Mouse (Mus musculus): ENCODE data around the gene Krtap31-1. TPM values are rescaled to one million over a fixed set of nuclear protein-coding genes. Genes with fewer than 3 reads are reported as not detected.
"Not testable (repeated sequence)": the region's sequence is repeated elsewhere in the genome, so short reads cannot be mapped to it uniquely, and the experiment has no call there.

Gene Krtap31-1
- polyA plus RNA-seq (2014; fragmentation: Nextera tagmentation; extraction: Ambion mirVana): not detected in 2 replicates

DNA sequence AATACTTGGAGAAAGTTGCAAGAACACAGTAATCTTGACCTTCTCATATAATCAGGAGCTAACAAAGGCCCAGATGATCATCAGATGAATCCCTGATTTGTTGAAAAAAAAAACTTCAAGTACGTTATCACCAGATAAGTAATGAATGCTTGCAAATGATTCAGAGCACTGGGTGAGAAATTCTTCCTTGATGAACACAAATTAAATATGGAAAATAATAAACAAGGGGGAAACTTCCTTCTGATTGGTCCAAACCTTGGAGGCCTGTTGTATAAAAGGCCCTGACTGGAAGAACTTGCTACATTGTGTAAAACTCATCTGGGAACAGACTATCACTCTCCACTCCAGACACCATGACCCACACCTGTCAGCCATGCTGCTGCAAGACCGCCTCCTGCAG, at the start of gene Krtap31-1:
Krtap31-1 (plus strand) TSS at position 301 of the 400 bp plus-strand sequence.
- DNase-seq (ENCODE audit: low spot score): no peak
- no peak for ATAC-seq (replicated peaks; ENCODE audit: low FRiP score)

DNA sequence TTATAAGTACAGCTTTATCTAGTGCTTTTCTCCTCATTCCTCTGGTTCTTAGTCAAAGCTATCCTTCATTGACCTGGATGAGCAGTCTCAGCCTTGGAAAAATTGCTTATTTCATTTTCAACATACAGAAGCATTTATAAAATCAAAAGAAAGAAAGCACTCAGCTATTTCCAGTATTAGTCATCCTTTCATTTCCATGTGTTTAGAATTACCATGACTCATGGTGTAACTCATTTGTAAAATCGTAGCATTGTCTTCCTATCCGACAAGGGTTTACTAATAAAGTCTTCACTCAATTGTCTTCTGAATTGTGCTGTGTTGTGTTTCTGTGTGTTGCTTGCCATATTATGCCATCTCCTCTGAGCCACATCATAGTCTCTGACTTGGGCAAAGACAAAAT, 49.0 kb upstream of the Krtap31-1 start:
- no peaks in the 10 kb centered on the region for H3K9me3 ChIP-seq (ENCODE audit: control insufficient read depth, low read length)
- H3K27ac ChIP-seq (ENCODE audit: low read depth, low read length): no peak overlapping the region
- no peaks in the 10 kb centered on the region for H3K4me1 ChIP-seq (replicated peaks; ENCODE audit: control insufficient read depth, insufficient read depth, low read length)
- DNase-seq (ENCODE audit: low spot score): no peak
- no peaks in the 10 kb centered on the region for H3K27me3 ChIP-seq (ENCODE audit: control insufficient read depth, insufficient read depth, low read length)
- no peaks in the 10 kb centered on the region for H3K36me3 ChIP-seq (ENCODE audit: control insufficient read depth, insufficient read depth, low read length)
- no peak overlapping the region for H3K9ac ChIP-seq (ENCODE audit: low read length)
- H3K4me3 ChIP-seq (ENCODE audit: low read depth, low read length): no peak overlapping the region
- 83% methylated on average over 2 of the region's 2 CpGs for WGBS
- no peak overlapping the region for H3K4me2 ChIP-seq (ENCODE audit: low read depth, low read length, severe bottlenecking)
- no peak for ATAC-seq (replicated peaks; ENCODE audit: low FRiP score)

More for the DNA sequence above, at the start of gene Krtap31-1:
- WGBS: 87% methylated on average over 2 of the region's 2 CpGs
- Histone ChIP-seq H3K27ac (ENCODE audit: low read depth, low read length) (no peak within 1 kb of the TSS), H3K9ac (ENCODE audit: low read length) (no peak within 1 kb of the TSS), H3K9me3 (ENCODE audit: control insufficient read depth, low read length) (no peaks in the 10 kb centered on the region), H3K27me3 (ENCODE audit: control insufficient read depth, insufficient read depth, low read length) (no peaks in the 10 kb centered on the region), H3K4me2 (ENCODE audit: low read depth, low read length, severe bottlenecking) (no peak within 1 kb of the TSS), H3K4me3 (ENCODE audit: low read depth, low read length) (no peak within 1 kb of the TSS), H3K4me1 (replicated peaks; ENCODE audit: control insufficient read depth, insufficient read depth, low read length) (no peaks in the 10 kb centered on the region), H3K36me3 (ENCODE audit: control insufficient read depth, insufficient read depth, low read length) (no peaks in the 10 kb centered on the region)

DNA sequence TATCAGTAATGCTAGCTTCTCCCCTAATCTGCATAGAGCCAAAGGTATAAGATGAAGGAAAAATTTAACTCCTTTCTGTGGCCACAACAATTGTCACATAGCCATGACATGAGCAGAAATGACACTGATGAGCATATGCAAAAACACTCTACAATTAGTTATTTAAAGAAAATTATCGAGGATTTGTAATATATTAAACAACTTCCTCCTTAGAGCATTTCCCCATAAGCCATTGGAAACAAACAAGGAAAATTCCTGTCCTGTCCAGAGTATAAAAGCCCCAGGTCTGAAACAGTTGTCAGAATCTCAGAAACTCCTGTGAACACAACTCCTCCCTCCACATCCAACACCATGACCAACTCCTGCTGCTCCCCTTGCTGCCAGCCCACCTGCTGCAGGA, 43.5 kb upstream of the Krtap31-1 start, which contains the start of gene Gm11559:
Gm11559 (plus strand) TSS at position 301 of the 400 bp plus-strand sequence.
- H3K4me2 ChIP-seq (ENCODE audit: low read depth, low read length, severe bottlenecking); H3K27ac ChIP-seq (ENCODE audit: low read depth, low read length); H3K4me1 ChIP-seq (replicated peaks; ENCODE audit: control insufficient read depth, insufficient read depth, low read length); H3K9me3 ChIP-seq (ENCODE audit: control insufficient read depth, low read length); H3K36me3 ChIP-seq (ENCODE audit: control insufficient read depth, insufficient read depth, low read length); H3K9ac ChIP-seq (ENCODE audit: low read length); ATAC-seq (replicated peaks; ENCODE audit: low FRiP score); H3K27me3 ChIP-seq (ENCODE audit: control insufficient read depth, insufficient read depth, low read length); DNase-seq (ENCODE audit: low spot score); H3K4me3 ChIP-seq (ENCODE audit: low read depth, low read length): not testable (repeated sequence)
- WGBS: 73% methylated on average over 1 of the region's 1 CpGs

DNA sequence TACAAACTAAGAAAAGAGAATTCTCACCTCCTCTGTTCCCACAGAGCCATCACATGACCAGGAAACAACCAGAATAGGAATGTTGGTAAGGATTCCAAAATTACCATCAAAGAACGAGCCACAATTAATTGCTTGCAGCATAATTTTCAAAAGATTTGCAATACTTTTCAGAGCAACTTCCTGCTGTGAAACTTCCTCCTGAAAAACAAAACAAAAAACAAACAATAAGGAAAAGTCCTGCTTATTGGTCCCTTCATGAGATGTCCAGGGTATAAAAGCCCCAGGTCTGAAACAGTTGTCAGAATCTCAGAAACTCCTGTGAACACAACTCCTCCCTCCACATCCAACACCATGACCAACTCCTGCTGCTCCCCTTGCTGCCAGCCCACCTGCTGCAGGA, 34.6 kb upstream of the Krtap31-1 start, which contains the start of gene Krtap9-1:
Krtap9-1 (plus strand) TSS at position 301 of the 400 bp plus-strand sequence.
- H3K4me3 ChIP-seq (ENCODE audit: low read depth, low read length); H3K4me2 ChIP-seq (ENCODE audit: low read depth, low read length, severe bottlenecking); H3K9ac ChIP-seq (ENCODE audit: low read length); DNase-seq (ENCODE audit: low spot score); H3K27ac ChIP-seq (ENCODE audit: low read depth, low read length); H3K9me3 ChIP-seq (ENCODE audit: control insufficient read depth, low read length); H3K27me3 ChIP-seq (ENCODE audit: control insufficient read depth, insufficient read depth, low read length); H3K36me3 ChIP-seq (ENCODE audit: control insufficient read depth, insufficient read depth, low read length); H3K4me1 ChIP-seq (replicated peaks; ENCODE audit: control insufficient read depth, insufficient read depth, low read length); ATAC-seq (replicated peaks; ENCODE audit: low FRiP score): not testable (repeated sequence)
- 74% methylated on average over 1 of the region's 1 CpGs for WGBS

DNA sequence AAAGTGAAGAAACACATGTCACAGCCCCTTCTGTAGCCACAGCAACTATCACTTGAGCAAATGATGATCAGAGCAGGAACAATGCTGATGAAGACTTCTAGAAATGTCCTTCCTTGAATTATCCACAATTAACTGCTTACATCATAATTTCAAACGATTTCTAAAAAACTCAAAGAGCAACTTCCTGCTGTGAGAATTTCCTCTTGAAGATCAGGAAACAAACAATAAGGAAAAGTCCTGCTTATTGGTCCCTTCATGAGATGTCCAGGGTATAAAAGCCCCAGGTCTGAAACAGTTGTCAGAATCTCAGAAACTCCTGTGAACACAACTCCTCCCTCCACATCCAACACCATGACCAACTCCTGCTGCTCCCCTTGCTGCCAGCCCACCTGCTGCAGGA, 28.8 kb upstream of the Krtap31-1 start, which contains the start of gene Gm11567:
Gm11567 (plus strand) TSS at position 301 of the 400 bp plus-strand sequence.
- H3K27me3 ChIP-seq (ENCODE audit: control insufficient read depth, insufficient read depth, low read length); H3K36me3 ChIP-seq (ENCODE audit: control insufficient read depth, insufficient read depth, low read length); H3K27ac ChIP-seq (ENCODE audit: low read depth, low read length); DNase-seq (ENCODE audit: low spot score); H3K4me3 ChIP-seq (ENCODE audit: low read depth, low read length); H3K4me1 ChIP-seq (replicated peaks; ENCODE audit: control insufficient read depth, insufficient read depth, low read length); ATAC-seq (replicated peaks; ENCODE audit: low FRiP score); H3K9me3 ChIP-seq (ENCODE audit: control insufficient read depth, low read length); H3K9ac ChIP-seq (ENCODE audit: low read length); H3K4me2 ChIP-seq (ENCODE audit: low read depth, low read length, severe bottlenecking): not testable (repeated sequence)
- 50% methylated on average over 1 of the region's 1 CpGs for WGBS

DNA sequence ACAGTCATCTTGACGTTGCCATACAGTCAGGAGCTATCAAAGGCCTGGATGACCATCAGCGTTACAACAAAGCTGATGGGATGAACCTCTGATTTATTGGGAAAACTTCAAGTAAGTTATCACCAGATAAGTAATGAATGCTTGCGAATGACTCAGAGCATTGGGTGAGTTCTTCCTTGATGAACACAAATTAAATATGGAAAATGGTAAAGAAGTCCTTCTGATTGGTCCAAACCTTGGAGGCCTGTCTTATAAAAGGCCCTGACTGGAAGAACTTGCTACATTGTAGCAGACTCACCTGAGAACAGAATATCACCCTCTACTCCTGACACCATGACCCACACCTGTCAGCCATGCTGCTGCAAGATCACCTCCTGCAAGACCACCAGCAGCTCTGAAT, 6.7 kb downstream of the Krtap31-1 start, which contains the start of gene Gm11565:
Gm11565 (plus strand) TSS at position 301 of the 400 bp plus-strand sequence.
- no peaks in the 10 kb centered on the region for H3K36me3 ChIP-seq (ENCODE audit: control insufficient read depth, insufficient read depth, low read length)
- 91% methylated on average over 3 of the region's 3 CpGs for WGBS
- no peak within 1 kb of the TSS for H3K4me3 ChIP-seq (ENCODE audit: low read depth, low read length)
- ATAC-seq (replicated peaks; ENCODE audit: low FRiP score) (no peak), DNase-seq (ENCODE audit: low spot score) (no peak)
- H3K9me3 ChIP-seq (ENCODE audit: control insufficient read depth, low read length): no peaks in the 10 kb centered on the region
- no peaks in the 10 kb centered on the region for H3K27me3 ChIP-seq (ENCODE audit: control insufficient read depth, insufficient read depth, low read length)
- H3K9ac ChIP-seq (ENCODE audit: low read length): no peak within 1 kb of the TSS
- no peak within 1 kb of the TSS for H3K27ac ChIP-seq (ENCODE audit: low read depth, low read length)
- H3K4me1 ChIP-seq (replicated peaks; ENCODE audit: control insufficient read depth, insufficient read depth, low read length): no peaks in the 10 kb centered on the region
- H3K4me2 ChIP-seq (ENCODE audit: low read depth, low read length, severe bottlenecking): no peak within 1 kb of the TSS

DNA sequence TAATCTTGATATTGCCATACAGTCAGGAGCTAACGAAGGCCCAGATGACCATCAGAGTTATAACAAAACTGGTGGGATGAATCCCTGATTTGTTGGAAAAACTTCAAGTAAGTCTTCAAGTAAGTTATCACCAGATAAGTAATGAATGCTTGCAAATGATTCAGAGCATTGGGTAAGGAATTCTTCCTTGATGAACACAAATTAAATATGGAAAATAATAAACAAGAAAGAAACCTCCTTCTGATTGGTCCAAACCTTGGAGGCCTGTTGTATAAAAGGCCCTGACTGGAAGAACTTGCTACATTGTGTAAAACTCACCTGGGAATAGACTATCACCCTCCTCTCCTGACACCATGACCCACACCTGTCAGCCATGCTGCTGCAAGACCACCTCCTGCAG, 28.3 kb downstream of the Krtap31-1 start, which contains the start of gene Krtap31-2:
Krtap31-2 (plus strand) TSS at position 301 of the 400 bp plus-strand sequence.
- H3K9me3 ChIP-seq (ENCODE audit: control insufficient read depth, low read length): no peaks in the 10 kb centered on the region
- H3K4me2 ChIP-seq (ENCODE audit: low read depth, low read length, severe bottlenecking): no peak within 1 kb of the TSS
- no peak within 1 kb of the TSS for H3K4me3 ChIP-seq (ENCODE audit: low read depth, low read length)
- WGBS: 88% methylated on average over 1 of the region's 1 CpGs
- DNase-seq (ENCODE audit: low spot score) (no peak), ATAC-seq (replicated peaks; ENCODE audit: low FRiP score) (no peak)
- H3K27ac ChIP-seq (ENCODE audit: low read depth, low read length): no peak within 1 kb of the TSS
- H3K36me3 ChIP-seq (ENCODE audit: control insufficient read depth, insufficient read depth, low read length): no peaks in the 10 kb centered on the region
- H3K4me1 ChIP-seq (replicated peaks; ENCODE audit: control insufficient read depth, insufficient read depth, low read length): no peaks in the 10 kb centered on the region
- H3K27me3 ChIP-seq (ENCODE audit: control insufficient read depth, insufficient read depth, low read length): no peaks in the 10 kb centered on the region
- no peak within 1 kb of the TSS for H3K9ac ChIP-seq (ENCODE audit: low read length)

DNA sequence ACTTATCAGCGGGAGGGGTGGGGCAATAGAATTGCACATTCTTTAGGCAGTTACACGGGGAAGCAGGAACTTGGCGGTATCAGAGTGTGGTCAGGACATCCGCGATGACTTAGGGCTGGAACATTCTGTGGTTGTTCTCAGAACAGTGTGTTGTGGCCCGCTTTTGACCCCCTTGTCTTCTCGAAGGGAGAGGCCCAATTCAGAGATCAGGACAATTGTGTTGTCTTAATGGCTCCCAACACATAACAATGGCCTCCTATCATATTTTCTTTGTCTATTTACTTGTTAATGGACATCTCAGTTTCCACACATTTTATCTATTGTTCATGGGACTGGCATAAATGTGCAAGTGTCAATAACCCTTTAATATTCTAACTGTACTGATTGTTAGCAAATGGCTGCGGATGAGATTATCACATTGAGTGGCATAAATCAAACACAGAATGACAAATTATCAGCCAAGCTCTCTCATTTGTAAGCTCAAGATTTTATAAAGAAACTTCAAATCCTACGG, 30.1 kb downstream of the Krtap31-1 start:
- Histone ChIP-seq H3K4me3 (ENCODE audit: low read depth, low read length) (no peak overlapping the region), H3K27ac (ENCODE audit: low read depth, low read length) (no peak overlapping the region), H3K36me3 (ENCODE audit: control insufficient read depth, insufficient read depth, low read length) (no peaks in the 10 kb centered on the region), H3K27me3 (ENCODE audit: control insufficient read depth, insufficient read depth, low read length) (no peaks in the 10 kb centered on the region), H3K4me2 (ENCODE audit: low read depth, low read length, severe bottlenecking) (no peak overlapping the region), H3K9ac (ENCODE audit: low read length) (no peak overlapping the region), H3K4me1 (replicated peaks; ENCODE audit: control insufficient read depth, insufficient read depth, low read length) (no peaks in the 10 kb centered on the region), H3K9me3 (ENCODE audit: control insufficient read depth, low read length) (no peaks in the 10 kb centered on the region)
- DNase-seq (ENCODE audit: low spot score) (no peak), ATAC-seq (replicated peaks; ENCODE audit: low FRiP score) (no peak)
- 96% methylated on average over 9 of the region's 9 CpGs for WGBS

DNA sequence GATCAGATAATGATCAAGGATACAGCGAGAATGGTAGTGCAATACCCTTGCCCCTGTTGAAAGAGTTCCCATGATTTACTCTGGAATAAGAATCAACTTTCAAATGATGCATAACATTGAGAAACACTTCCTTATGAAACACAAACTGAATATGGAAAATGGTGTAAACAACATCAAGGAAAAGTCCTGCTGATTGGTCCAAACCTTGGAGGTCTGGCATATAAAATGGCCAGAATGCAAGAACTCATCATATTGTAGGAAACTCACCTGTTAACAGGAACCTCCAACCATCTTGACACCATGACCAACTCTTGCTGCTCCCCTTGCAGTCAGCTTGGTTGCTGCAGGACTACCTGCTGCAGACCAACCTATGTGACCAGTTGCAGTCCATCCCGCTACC, 40.5 kb downstream of the Krtap31-1 start, which contains the start of gene Krtap9-5:
Krtap9-5 (plus strand) TSS at position 301 of the 400 bp plus-strand sequence.
- H3K4me2 ChIP-seq (ENCODE audit: low read depth, low read length, severe bottlenecking): no peak within 1 kb of the TSS
- no peak within 1 kb of the TSS for H3K27ac ChIP-seq (ENCODE audit: low read depth, low read length)
- H3K4me3 ChIP-seq (ENCODE audit: low read depth, low read length): no peak within 1 kb of the TSS
- H3K36me3 ChIP-seq (ENCODE audit: control insufficient read depth, insufficient read depth, low read length): no peaks in the 10 kb centered on the region
- no peaks in the 10 kb centered on the region for H3K9me3 ChIP-seq (ENCODE audit: control insufficient read depth, low read length)
- WGBS: 89% methylated on average over 2 of the region's 2 CpGs
- H3K27me3 ChIP-seq (ENCODE audit: control insufficient read depth, insufficient read depth, low read length): no peaks in the 10 kb centered on the region
- H3K9ac ChIP-seq (ENCODE audit: low read length): no peak within 1 kb of the TSS
- H3K4me1 ChIP-seq (replicated peaks; ENCODE audit: control insufficient read depth, insufficient read depth, low read length): no peaks in the 10 kb centered on the region
- ATAC-seq (replicated peaks; ENCODE audit: low FRiP score) (no peak), DNase-seq (ENCODE audit: low spot score) (no peak)

Measured in forebrain, embryonic 11.5 days (tissue).